Mouse (Mus musculus) left cerebral cortex, postnatal 36 days (tissue): ENCODE measurements around the gene Gpr33. TPM values are rescaled to one million over a fixed set of nuclear protein-coding genes. Genes with fewer than 3 reads are reported as not detected.

ENCODE experiments used
- DNase-seq, 2 experiments: peaks; one replicate each; pipeline ENCODE4 v3.0.0; 2021 to 2022; ENCODE audit warnings: low spot score in 2 of 2, mixed read lengths in 1 of 2
- intact Hi-C: fragments of 180-260 bp; cut with DNase I; formaldehyde crosslinking; loops from one replicate; pipeline ENCODE4 v1.15.1; 2025
- total RNA-seq, 2 experiments: library from RNA; stranded (reverse); gene quantifications; 2 replicates each; pipeline ENCODE4 v1.2.3; 2021

The Gpr33 gene
- not detected for total RNA-seq

- DNase-seq: no peak
- intact Hi-C loops: no loop called here
Observed at GRCm38 (mm10) chr12:52027963-52028362, at the start of gene Gpr33. Gpr33 (minus strand) TSS chr12:52028063.

GRCm38 (mm10) chr12:52049324-52049723 is 21.5 kb upstream of the Gpr33 start:
- intact Hi-C loops: loop anchor here (10.0 kb wide), 1 partner anchor 845 kb away; no protein-coding TSS in a partner anchor
- no peak for DNase-seq

GRCm38 (mm10) chr12:52046371-52046770 is 18.5 kb upstream of the Gpr33 start:
- intact Hi-C loops: loop anchor here (10.0 kb wide), 1 partner anchor 848 kb away; no protein-coding TSS in a partner anchor

GRCm38 (mm10) chr12:52042818-52043336 is 15.0 kb upstream of the Gpr33 start:
- intact Hi-C loops: loop anchor here (10.0 kb wide), 1 partner anchor 852 kb away; no protein-coding TSS in a partner anchor
- no peak for DNase-seq

More at GRCm38 (mm10) chr12:52046371-52046770, 18.5 kb upstream of the Gpr33 start:
- no peak for DNase-seq

DNA sequence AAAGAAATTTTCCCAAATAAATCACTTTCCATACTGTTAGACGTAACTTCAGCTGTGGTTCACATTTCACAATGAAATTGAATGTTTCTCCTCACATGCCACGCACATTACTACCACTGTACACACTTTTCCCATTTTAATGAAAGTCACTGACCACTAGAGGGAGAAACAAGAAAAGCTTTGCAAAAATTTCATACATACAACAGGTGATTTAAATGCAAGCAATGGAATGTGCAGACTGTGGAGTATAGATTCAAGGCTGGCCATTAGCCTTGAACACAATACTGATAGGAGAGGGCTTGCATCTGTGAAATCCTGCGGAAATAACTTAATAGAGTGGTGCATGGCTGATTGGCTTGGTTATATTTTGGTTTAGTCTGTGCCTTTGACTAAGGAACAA is 10.5 kb upstream of the Gpr33 start:
- intact Hi-C loops: loop anchor here (5.0 to 10.0 kb wide), 3 partner anchors 466 to 796 kb away; partner anchors contain the start of gene Arhgap5
- no peak for DNase-seq

DNA sequence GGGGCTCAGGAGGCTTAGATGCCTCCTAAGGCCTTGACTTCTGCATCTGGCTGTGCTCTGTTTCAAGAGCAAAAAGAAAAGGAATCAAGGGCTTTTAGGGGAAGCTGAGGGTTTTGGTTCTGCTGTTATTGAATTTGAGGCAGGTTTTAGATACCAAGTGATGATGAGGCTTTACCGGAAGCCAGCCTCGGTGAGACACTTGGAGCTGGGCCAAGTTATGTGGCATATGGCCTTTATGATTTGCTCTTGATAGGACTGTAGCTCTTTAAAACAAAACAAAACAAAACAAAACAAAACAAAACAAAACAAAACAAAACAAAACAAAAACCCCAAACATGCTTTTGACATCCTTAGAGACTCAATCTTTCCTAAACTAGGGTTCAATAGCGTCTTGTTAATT is 7.1 kb upstream of the Gpr33 start:
- intact Hi-C loops: loop anchor here (5.0 to 10.0 kb wide), 3 partner anchors 470 to 800 kb away; partner anchors contain the start of gene Arhgap5
- no peak for DNase-seq

DNA sequence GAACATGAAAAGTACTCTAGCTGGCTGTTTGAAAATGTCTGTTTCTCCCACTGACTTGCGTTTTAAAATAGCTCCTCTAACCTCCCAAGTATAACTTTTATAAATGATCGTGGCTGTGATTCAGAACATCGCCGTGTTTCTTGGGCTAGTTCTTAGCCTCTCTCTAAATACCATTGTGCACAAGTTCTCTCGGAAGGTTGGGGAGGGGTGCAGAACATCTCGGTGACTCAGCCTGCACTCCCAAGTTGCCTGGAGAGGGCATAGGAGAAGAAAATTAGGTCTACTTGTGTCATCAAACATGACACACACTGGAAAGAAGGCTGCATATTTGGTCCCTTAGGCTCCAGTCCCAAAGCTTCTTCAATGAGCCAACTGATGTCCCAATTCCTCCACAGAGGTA is 4.4 kb upstream of the Gpr33 start:
- no peak for DNase-seq
- intact Hi-C loops: loop anchor here (10.0 kb wide), 2 partner anchors 473 to 803 kb away; partner anchors contain the start of gene Arhgap5

GRCm38 (mm10) chr12:52014494-52015029 is 13.3 kb downstream of the Gpr33 start:
- intact Hi-C loops: loop anchor here (10.0 kb wide), 1 partner anchor 880 kb away; no protein-coding TSS in a partner anchor
- no peak for DNase-seq

GRCm38 (mm10) chr12:52014044-52014443 is 13.8 kb downstream of the Gpr33 start:
- intact Hi-C loops: loop anchor here (10.0 kb wide), 1 partner anchor 881 kb away; no protein-coding TSS in a partner anchor
- no peak for DNase-seq

DNA sequence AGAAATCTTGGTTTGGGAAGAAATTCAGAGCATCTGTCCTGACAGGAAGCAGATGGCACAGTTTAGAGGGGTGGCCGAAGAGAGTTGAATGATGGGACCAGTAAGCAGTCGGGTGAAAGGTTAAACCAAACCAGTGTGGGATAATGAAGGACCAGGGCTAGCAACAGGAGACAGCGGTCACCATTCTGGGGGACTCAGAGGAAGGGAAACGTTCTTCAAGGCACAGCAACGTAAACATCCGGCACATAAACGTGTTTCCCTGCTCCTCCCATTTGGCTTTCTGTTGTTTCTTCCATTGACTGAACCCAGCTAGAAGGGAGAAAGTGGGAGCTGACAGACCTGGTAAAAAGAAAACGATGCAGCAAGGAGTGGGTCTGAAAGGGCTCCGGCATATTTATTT is 14.6 kb downstream of the Gpr33 start:
- intact Hi-C loops: loop anchor here (10.0 kb wide), 1 partner anchor 882 kb away; no protein-coding TSS in a partner anchor
- DNase-seq: no peak

DNA sequence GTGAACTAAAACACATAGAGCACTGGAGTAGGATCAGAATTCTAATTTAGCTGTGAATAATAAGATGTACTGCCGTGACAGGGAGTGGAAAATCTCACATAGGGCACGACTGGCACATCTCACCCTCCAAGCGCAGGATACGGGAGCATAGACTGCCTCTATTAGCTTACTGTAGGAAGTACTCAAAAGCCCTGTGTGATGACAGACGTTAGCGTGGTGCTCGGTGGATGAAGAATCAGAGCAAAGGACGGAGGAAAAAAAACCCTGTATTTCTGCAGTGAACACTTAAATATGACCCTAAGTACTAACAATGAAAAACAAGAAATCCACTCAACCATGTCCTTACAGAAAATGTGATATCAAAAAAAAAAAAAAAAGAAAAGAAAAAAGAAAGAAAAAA is 15.7 kb downstream of the Gpr33 start:
- DNase-seq: no peak
- intact Hi-C loops: loop anchor here (10.0 kb wide), 1 partner anchor 883 kb away; no protein-coding TSS in a partner anchor

GRCm38 (mm10) chr12:52010630-52010961 is 17.3 kb downstream of the Gpr33 start:
- DNase-seq: no peak
- intact Hi-C loops: loop anchor here (2.0 to 10.0 kb wide), 2 partner anchors 628 to 884 kb away; no protein-coding TSS in a partner anchor

GRCm38 (mm10) chr12:52009928-52010629 is 17.8 kb downstream of the Gpr33 start:
- intact Hi-C loops: loop anchor here (2.0 to 10.0 kb wide), 2 partner anchors 629 to 885 kb away; no protein-coding TSS in a partner anchor
- no peak for DNase-seq

DNA sequence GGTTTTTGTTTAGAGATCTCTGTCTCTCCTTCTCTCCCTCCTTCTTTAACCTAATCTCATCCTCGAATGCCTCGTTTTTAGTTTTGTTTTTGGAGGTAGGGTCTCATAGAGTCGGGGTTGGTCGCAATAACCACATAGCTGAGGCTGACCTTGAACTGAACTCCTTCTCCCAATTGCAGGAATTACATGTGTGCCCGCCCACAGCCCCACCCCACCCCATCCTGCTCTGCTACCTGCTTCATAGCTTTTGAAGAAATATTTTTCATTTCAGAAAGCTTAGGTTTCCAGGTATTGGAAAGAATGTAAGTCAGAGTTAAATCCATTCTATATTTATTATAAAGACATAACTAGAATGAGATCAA is 21.2 kb downstream of the Gpr33 start:
- intact Hi-C loops: no loop called here
- no peak for DNase-seq

DNA sequence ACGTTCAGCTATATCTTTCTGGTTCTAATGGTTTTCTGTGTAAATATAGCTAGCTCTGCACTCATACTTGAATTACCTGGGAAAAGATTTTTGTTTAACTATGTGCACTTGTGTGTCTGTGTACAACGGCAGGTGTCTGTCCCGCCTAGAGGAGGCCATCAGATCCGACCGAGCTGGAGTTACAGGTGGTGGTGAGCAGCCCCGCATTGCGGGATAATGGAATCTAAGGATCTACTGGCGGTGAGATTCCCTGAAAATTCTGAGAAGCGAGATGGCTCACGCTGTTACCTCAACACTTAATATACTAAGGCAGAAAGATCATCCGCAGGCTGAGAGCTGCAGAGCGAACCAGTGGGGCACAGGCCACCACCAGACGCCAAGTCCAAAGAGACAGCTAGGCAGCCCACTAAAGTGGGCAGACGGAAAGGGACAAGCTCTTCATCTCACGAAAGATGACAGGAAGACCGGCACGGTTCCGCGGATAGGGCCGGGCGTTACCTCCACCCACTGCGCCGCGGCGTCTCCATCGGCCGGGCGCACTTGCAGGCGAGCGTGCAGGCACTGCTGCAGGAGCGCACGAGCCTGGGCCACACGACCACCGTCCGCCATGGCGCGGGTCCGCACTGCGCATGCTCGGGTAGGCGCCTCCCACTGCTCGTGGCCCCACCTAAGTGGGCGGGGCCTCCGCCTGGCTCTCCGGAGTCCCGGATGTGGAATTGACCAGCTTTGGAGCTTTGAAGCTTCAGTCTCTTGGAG is 21.8 kb downstream of the Gpr33 start, which contains the start of gene Dtd2:
TSS of gene Dtd2 (minus strand) at position 625 of the 756 bp plus-strand sequence.
- peak; percentile 92 for DNase-seq
- intact Hi-C loops: no loop called here

GRCm38 (mm10) chr12:52002746-52003145 is 25.1 kb downstream of the Gpr33 start:
- intact Hi-C loops: loop anchor here (5.0 kb wide), 1 partner anchor 55 kb away; no protein-coding TSS in a partner anchor
- DNase-seq: no peak

- DNase-seq: peak in 1 of 2 experiments; percentile 48
- intact Hi-C loops: loop anchor here (5.0 kb wide), 1 partner anchor 54 kb away; no protein-coding TSS in a partner anchor
Observed at GRCm38 (mm10) chr12:52001544-52001943, 26.3 kb downstream of the Gpr33 start.

DNA sequence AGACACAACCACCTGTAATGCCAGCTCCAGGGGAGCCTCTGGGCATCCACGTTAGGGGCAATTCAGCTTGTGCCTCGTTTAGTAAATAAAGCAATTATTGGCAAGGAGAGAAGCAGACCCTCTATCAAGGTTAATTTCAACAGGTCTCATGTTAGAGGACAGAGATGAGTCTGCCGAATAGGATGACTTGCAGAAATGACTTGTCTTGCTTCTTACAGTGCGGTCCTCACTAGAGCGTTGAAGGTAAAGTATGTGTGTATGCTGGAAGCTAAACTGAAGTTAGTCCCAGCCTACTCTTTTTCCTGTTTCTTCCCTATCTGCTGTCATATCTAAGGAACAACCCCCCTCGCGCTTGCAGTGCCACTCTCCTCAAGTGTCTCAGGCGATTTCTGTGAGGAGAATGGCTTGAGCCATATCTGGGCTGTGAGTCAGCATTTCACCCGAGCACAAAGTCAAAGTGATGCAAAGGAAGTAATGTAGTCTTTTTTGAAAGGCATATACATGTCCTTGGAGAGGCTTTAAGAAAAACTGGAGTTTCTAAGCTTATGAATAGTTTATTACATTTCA is 29.4 kb downstream of the Gpr33 start:
- intact Hi-C loops: no loop called here
- no peak for DNase-seq
